ENCODE assay signal across 9 mouse cellular contexts in the genomic region with DNA sequence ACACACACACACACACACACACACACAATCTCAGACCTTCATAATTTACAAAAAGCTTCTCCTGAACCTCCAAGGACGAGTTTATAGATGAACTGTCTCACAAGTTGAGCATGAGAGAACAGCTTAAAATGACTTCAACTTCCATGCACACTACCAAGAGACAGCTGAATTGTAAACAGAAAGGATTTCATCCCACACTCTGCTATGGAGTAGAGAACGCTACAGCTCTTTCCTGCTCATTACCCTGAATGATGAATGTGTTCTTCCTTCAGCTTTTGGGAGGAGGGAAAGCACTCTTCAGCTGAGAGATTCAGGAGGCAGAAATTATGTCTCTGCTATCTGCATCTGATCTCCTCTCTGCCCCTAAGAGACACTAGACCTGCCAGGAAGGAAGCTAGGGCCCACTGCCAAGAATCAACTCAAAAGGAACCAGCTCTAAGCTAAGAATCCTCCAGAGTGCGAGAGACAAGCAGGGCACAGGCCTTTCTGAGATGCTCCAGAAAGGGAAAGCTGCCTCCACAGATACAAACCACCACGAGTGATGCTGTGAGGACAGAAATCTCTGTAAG.
DNase-seq lines count a peak whose midpoint lies in the region; ATAC-seq lines count a peak whose summit lies in the region.
"Had no signal": no experiment of that assay in that cellular context is flagged by ENCODE, and none has a peak within 500 bp of the region (broad histone marks: within the 10 kb centered on the region; RNA-seq: fewer than 3 reads in every experiment).

No protein-coding gene starts in this region.

- 51% methylated on average over 4 of the region's 4 CpGs for WGBS in embryonic facial prominence, embryonic 13.5 days
- WGBS in embryonic facial prominence, embryonic 10.5 days, result 75% methylated on average over 4 of the region's 4 CpGs
- WGBS in neural tube, embryonic 12.5 days, result 54% methylated on average over 4 of the region's 4 CpGs
- 38% methylated on average over 4 of the region's 4 CpGs for WGBS in neural tube, embryonic 15.5 days
- 48% methylated on average over 4 of the region's 4 CpGs for whole genome bisulfite sequencing in hindbrain, embryonic 14.5 days

- no peaks in the 10 kb centered on the region for H3K27me3 ChIP-seq in embryonic facial prominence, embryonic 13.5 days
- H3K27me3 ChIP-seq in embryonic facial prominence, embryonic 10.5 days (replicated peaks; ENCODE audit: low read depth, poor library complexity, severe bottlenecking), result no peaks in the 10 kb centered on the region
- no peaks in the 10 kb centered on the region for H3K27me3 ChIP-seq in neural tube, embryonic 12.5 days (replicated peaks)
- H3K27me3 ChIP-seq in neural tube, embryonic 15.5 days (replicated peaks), result no peaks in the 10 kb centered on the region
- H3K27me3 ChIP-seq in hindbrain, embryonic 14.5 days (ENCODE audit: control insufficient read depth, insufficient read depth, low read length), result no peaks in the 10 kb centered on the region

- H3K27ac ChIP-seq in embryonic facial prominence, embryonic 13.5 days, result peak overlapping the region; percentile 51; the same call in 1 of the 2 replicates
- no peak overlapping the region for H3K27ac ChIP-seq in embryonic facial prominence, embryonic 10.5 days (replicated peaks)
- 0 out of 2 replicates have a peak overlapping the region, but pooled peaks have one; percentile 42 for H3K27ac ChIP-seq in neural tube, embryonic 12.5 days
- no peak overlapping the region; the same call in 1 of the 2 replicates for H3K27ac ChIP-seq in neural tube, embryonic 15.5 days (replicated peaks)
- peak overlapping the region; percentile 5; the same call in 1 of the 2 replicates for H3K27ac ChIP-seq in hindbrain, embryonic 14.5 days

- ATAC-seq in embryonic facial prominence, embryonic 13.5 days (ENCODE audit: insufficient number of reproducible peaks, insufficient read depth, low FRiP score, low TSS enrichment, low read depth), result no peak
- no peak for ATAC-seq in neural tube, embryonic 12.5 days (ENCODE audit: low FRiP score, low read depth)
- ATAC-seq in neural tube, embryonic 15.5 days (ENCODE audit: low FRiP score), result no peak
- no peak for ATAC-seq in hindbrain, embryonic 14.5 days (ENCODE audit: low FRiP score)
- ATAC-seq in granulocyte monocyte progenitor cell, adult 5-6 weeks (replicated peaks; ENCODE audit: poor library complexity, severe bottlenecking), result no peak

- no peak for DNase-seq in embryonic facial prominence, embryonic 10.5 days (ENCODE audit: low spot score)
- no peak for DNase-seq in hindbrain, embryonic 14.5 days (ENCODE audit: low spot score)
- peak; percentile 27 to 28 for DNase-seq in lung, postnatal 4 days
- DNase-seq in layer of hippocampus, adult 9-11 months, result no peak

- H3K4me3 ChIP-seq in embryonic facial prominence, embryonic 13.5 days, result no peak overlapping the region
- H3K4me3 ChIP-seq in embryonic facial prominence, embryonic 10.5 days, result no peak overlapping the region
- H3K4me3 ChIP-seq in neural tube, embryonic 12.5 days, result no peak overlapping the region
- no peak overlapping the region for H3K4me3 ChIP-seq in neural tube, embryonic 15.5 days (replicated peaks)
- H3K4me3 ChIP-seq in hindbrain, embryonic 14.5 days (replicated peaks; ENCODE audit: low read length), result no peak overlapping the region

- no peaks in the 10 kb centered on the region; the same call in 1 of the 2 replicates for H3K9me3 ChIP-seq in embryonic facial prominence, embryonic 13.5 days
- no peaks in the 10 kb centered on the region for H3K9me3 ChIP-seq in embryonic facial prominence, embryonic 10.5 days
- H3K9me3 ChIP-seq in neural tube, embryonic 12.5 days, result no peaks in the 10 kb centered on the region
- no peaks in the 10 kb centered on the region for H3K9me3 ChIP-seq in neural tube, embryonic 15.5 days (replicated peaks)
- H3K9me3 ChIP-seq in hindbrain, embryonic 14.5 days (ENCODE audit: control insufficient read depth, low read length), result no peaks in the 10 kb centered on the region

- no peak overlapping the region for H3K9ac ChIP-seq in embryonic facial prominence, embryonic 13.5 days
- H3K9ac ChIP-seq in neural tube, embryonic 12.5 days, result 0 out of 2 replicates have a peak overlapping the region, but pooled peaks have one; percentile 3
- no peak overlapping the region for H3K9ac ChIP-seq in neural tube, embryonic 15.5 days (replicated peaks)
- 0 out of 2 replicates have a peak overlapping the region, but pooled peaks have one; percentile 9 for H3K9ac ChIP-seq in hindbrain, embryonic 14.5 days

- no peak overlapping the region for H3K4me2 ChIP-seq in embryonic facial prominence, embryonic 13.5 days
- H3K4me2 ChIP-seq in neural tube, embryonic 12.5 days (replicated peaks), result no peak overlapping the region
- H3K4me2 ChIP-seq in neural tube, embryonic 15.5 days, result no peak overlapping the region
- H3K4me2 ChIP-seq in hindbrain, embryonic 14.5 days (replicated peaks), result no peak overlapping the region
- H3K4me2 ChIP-seq: heart, embryonic 11.5 days had no signal

- peaks cover 44% of the 10 kb centered on the region for H3K4me1 ChIP-seq in embryonic facial prominence, embryonic 13.5 days
- H3K4me1 ChIP-seq in embryonic facial prominence, embryonic 10.5 days, result peaks cover 17% of the 10 kb centered on the region
- peaks cover 25% of the 10 kb centered on the region for H3K4me1 ChIP-seq in neural tube, embryonic 12.5 days
- peaks cover 36% of the 10 kb centered on the region for H3K4me1 ChIP-seq in neural tube, embryonic 15.5 days
- peaks cover 39% of the 10 kb centered on the region for H3K4me1 ChIP-seq in hindbrain, embryonic 14.5 days (replicated peaks; ENCODE audit: control insufficient read depth, insufficient read depth, low read length)

- no peaks in the 10 kb centered on the region for H3K36me3 ChIP-seq in embryonic facial prominence, embryonic 13.5 days
- no peaks in the 10 kb centered on the region for H3K36me3 ChIP-seq in embryonic facial prominence, embryonic 10.5 days (replicated peaks)
- no peaks in the 10 kb centered on the region for H3K36me3 ChIP-seq in neural tube, embryonic 12.5 days
- no peaks in the 10 kb centered on the region for H3K36me3 ChIP-seq in neural tube, embryonic 15.5 days
- H3K36me3 ChIP-seq in hindbrain, embryonic 14.5 days (replicated peaks; ENCODE audit: control insufficient read depth, insufficient read depth), result no peaks in the 10 kb centered on the region

Comparison
In these comparisons a context has a peak if more than half of its experiments do, and no peak if none do; other contexts are left out.
1. H3K27ac ChIP-seq: peak in embryonic facial prominence, embryonic 13.5 days (single experiment), neural tube, embryonic 12.5 days (single experiment) and hindbrain, embryonic 14.5 days (single experiment); none in embryonic facial prominence, embryonic 10.5 days (single experiment) and neural tube, embryonic 15.5 days (single experiment).
2. H3K9ac ChIP-seq: peak in neural tube, embryonic 12.5 days (single experiment) and hindbrain, embryonic 14.5 days (single experiment); none in embryonic facial prominence, embryonic 13.5 days (single experiment) and neural tube, embryonic 15.5 days (single experiment).
3. DNase-seq: peak in lung, postnatal 4 days (2 of 2); none in embryonic facial prominence, embryonic 10.5 days (single experiment), hindbrain, embryonic 14.5 days (single experiment) and layer of hippocampus, adult 9-11 months (single experiment).